Mouse (Mus musculus) retina, postnatal 1 day (tissue): ENCODE results near the gene Adgrf1.
A peak's percentile ranks its signal among the peaks of the same experiment; 100 is the strongest.

Experiments used
- DNase-seq: peaks from one replicate; pipeline ENCODE4 v3.0.0-alpha.2; 2012

The Adgrf1 gene

DNA sequence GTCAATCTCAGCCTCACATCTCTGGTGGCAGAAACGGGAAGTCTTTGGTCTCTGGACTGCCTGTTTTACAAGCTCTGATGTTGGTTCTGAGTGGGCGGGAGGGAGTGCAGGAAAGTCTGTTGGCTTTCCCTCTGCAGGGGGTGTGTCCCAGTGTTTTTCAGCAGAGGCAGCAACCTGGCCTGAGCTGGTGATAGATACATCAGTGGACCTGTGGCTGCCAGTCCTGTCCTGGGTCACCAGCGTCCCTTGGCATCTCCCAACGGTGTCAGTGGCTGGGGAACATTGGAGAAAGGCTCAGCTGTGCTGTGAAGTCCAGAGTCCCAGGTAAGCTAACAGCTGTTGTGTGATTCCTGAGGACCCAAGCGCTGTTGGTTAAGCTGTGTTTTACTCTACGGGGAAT, at the start of gene Adgrf1:
Adgrf1 (plus strand) TSS at position 169 of the 400 bp plus-strand sequence.
- DNase-seq = no peak

DNA sequence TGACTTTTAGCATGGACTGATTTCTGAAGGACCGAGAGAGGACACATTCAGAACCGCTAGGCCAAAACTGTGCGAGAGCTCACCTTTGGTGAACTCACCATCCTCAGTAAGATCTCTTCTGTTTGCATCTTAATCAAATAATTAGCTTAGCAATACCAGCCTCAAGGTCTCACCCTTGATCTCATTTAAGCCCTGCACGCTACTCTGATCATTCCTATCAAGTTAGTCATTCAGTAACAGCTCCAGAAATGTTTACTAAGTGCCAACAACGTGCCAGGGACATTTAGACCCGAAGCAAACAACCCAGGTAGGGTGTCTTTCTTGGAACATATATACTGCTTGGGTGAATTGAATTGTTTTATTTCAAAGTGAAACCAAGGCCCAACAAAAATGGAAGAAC, 44.0 kb upstream of the Adgrf1 start:
- no peak for DNase-seq

DNA sequence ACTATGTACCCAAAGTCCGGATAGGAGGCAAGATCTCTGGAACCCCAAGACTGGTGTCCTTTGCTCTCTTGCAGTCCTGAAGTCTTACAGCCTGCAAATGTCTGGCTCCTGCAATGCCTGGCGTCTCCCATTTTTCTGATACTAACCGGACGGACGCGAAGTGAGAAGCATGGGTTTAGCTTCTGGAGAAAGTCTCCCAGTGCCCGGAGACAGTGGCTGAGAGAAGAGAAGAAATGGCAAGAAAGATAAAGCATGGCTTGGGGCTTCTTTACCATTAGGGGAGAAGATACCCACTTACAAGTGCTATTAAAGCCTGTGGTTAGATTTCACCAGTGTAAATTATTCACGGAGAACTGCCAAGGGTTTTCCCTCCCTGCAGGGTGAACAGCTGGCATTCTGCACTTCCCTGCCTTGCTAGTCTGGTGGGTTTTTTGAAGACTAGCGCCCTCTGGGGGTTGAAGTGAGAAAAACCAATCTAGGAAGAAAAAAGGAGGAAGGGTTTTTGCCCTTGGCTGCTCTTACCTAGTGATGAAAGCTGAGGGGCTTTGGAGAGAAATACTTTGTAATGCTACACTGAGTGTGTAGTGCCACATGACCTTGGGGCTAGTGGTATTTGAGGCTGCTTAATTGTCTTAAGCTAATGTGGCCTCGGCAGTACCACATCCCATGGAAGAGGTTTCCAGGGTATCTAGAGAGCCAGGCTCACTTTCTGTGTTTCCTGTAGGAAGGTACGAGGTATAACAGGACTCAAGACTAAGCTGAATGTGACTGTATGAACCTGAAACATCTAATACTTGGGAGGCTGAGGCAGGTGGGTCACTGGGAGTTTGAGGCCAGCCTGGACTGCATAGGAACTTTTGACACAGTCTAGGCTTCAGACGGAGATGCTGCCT, 40.3 kb upstream of the Adgrf1 start:
- DNase-seq = peak; percentile 92

DNA sequence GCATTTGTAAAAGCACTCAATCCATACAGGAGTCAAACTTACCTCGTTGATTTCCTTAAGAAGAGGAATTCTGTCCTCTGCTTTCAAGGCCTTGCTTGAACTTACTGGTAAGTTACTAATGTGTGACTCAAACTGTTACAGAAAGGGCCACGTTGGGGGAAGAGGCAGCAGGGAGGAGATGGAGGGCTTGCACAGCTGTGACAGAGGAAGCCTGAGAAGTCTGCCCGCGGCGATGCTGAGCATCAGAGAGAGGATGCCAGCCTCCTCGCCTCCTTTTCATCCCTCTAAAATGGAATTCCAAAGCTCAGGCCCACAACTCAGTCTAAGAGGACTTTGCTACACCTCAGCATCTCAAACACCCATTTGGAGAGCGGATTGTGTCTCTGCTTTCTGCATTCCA, 39.3 kb upstream of the Adgrf1 start:
- DNase-seq = no peak

DNA sequence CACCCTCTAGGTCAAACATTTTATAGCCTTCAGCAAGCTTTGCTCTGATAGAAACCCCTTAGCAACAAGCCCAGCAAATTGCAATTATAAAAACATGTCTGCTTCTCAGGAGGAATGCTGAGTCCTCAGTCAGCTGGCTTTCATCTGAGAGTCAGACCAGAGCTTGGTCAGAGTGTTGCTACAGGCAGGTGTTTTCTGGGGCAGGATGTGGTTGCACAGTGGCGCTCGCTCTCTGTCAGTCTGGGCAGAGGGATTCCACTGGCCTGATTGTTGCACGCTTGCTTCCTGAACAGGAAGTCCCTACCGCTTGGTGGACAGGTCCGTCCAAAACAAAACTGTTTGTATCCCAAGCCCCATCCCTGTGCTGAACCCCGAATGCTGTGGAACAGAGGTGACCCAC, 37.4 kb upstream of the Adgrf1 start:
- no peak for DNase-seq

DNA sequence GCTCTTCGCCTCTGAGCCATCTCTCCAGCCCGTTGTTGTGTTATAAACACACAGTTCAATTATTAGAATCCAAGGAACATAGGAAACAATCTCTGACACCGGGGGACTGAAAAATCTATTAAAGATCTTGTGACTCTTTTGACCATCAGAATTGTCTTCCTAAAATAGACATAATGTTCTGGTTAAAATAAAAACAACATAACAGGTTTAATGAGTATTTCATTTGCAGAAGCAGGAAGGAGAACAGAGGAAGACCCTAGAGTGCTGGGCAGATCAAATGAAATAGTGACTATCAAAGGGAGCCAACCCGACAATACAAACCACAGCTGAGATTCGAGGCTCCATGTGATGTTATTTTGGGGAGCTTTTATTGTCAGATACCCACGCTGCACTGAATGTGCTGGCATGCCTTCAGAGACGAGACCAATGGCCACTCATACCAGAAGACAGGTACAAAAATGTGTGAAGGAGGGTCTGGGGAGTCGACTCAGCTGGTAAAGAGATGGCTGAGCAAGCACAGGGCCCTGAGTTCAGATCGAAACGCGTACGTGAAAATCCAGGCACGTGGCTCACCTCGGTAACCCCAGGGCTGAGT, 33.4 kb upstream of the Adgrf1 start:
- DNase-seq = no peak

DNA sequence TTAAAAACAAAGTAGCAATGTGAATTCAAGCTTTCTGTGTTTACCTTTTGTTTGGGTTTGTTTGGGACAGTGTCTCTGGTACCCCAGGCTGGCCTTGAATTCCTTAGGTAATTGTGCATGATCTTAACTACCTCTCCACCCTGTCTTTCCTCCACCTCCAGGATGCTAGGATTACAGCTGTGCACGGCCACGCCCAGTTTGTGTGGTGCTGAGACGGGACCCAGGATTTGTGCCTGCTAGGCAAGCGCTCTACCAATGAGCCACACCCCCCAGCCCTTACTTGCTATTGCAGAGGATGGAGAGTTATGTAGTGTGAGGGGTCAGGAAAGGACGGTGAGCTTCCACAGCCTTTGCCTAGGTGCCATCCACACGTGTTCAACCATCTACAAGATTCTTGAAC, 31.1 kb upstream of the Adgrf1 start:
- no peak for DNase-seq

DNA sequence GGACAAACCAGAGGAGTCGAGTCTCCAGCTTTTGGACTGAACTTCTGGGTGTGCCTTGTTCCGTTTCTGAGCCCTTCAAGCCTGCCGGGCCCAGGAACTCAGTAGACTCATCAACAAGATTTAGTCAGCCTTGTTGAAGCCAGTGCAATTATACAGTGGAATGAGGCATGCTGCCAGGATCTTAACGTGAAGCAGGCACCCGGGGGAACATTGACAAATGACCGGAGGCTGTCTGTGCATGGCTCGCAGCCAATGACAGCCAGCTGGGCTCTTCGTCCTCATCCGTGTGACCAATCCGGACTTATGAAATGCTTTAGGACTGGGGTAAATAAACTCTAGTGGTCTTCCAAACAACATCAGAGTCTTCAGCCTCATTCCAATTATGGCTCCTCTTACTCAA, 29.0 kb upstream of the Adgrf1 start:
- peak; percentile 62 for DNase-seq

DNA sequence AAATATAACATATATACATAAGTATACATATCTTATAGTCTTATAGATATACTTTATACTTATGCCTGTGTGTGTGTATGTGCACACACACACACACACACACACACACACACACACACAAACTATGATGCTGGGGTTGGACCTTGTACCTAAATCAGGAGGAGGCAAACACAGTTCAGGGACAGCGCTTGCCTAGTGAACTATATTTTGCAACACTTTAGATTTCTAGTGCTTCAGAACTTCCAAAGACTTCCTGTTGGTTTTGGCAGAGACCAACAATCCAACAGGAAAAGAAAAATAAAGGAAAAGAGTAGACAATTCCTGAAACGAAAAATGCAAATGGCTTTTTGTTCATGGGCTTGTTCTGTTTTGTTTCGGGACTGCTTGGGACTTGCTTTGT, 27.5 kb upstream of the Adgrf1 start:
- no peak for DNase-seq

DNA sequence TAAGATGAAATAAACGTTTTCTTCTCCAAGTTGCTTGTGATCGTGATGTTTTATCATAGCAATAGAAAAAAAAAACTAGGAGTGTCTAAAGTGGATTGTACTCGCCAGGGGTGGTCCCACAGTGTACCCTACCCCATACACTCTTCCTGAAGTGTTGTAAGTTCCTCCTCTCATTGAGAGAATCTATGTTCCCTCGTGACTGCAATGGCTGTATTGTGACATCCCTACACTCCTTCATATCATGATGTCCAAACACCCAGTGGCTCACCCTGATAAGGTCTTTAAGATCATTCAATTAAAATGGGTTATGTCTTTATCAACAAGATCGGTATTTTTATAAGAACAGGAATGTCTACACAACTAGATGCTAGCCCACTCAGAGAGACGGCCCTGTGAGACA, 24.8 kb upstream of the Adgrf1 start:
- DNase-seq = no peak

DNA sequence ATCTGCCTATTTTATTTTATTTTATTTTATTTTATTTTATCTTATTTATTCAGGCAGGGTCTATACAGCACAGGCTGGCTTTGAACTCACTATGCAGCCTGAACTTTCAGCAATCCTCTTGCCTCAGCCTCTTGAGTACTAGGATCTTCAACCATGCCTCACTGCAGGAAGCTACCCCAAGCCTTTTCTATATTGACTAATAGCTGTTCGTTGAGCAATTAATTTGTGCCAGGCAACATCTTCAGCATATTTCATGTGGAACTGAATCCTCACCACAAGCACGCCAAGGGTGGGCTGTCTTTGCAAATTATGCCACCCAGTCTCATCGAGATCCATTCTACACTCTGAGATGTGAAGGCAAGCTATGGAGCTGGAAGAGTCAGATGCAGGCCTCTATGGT, 22.9 kb upstream of the Adgrf1 start:
- DNase-seq = no peak

DNA sequence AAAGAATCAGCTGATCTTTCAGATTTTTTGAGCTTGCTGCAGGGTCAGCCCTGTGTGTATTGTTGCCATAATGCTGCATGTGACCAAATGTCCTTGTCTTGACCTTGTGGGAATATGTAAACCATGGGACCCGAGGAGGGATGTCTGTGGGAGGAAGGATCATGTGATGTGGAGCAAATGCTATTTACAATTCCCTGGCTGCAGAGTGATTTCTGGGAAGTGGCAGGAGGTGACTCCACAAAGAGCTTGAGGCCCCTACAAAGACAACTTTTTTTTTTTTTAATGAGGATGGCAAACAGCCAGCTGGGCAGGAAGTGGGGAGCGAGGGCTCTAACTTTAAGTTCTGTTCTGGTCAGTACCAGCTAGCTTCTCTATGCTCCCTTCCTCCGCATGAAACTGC, 20.5 kb upstream of the Adgrf1 start:
- peak; percentile 42 for DNase-seq

DNA sequence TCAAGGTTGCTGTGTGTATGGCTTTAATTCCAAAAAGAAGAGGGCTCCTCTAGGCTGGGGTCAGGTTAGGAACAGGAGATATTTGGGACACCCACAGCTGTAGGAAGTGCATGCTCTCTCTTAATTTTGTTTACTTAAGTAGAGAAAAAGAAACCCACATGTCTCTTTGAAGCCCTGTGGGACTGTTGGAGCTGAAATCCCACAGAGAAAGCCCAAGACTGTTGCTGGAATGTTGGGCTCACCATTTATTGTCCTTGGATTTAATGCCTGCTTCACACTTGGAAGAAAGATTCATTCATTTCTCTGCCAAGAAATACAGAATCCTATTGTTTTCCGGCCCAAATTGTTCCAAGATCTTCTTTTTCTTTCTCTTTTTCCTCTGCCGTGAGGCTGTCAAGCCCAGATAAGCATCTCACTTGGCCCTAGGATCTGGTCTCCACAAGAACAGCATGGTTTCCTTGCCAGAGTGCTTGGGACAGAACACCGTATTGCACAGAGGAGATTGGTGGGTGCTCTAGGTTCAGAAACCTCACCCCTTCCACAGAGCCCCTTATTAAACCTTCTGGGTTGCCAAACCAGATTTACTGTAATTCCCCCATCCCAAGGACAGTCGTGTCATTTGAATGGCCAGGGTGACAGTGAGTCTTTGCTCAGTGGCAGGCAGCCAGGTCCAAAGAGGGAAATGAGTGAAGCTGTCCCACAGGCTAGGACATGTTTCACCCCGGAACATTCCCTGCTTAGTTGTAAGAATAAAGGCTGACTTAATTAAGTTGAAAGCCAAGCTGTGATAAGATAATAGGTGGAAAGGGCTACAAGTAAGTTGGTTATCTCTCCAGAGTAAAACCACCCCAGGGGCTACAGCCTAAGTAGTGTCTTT, 18.6 kb upstream of the Adgrf1 start:
- no peak for DNase-seq

DNA sequence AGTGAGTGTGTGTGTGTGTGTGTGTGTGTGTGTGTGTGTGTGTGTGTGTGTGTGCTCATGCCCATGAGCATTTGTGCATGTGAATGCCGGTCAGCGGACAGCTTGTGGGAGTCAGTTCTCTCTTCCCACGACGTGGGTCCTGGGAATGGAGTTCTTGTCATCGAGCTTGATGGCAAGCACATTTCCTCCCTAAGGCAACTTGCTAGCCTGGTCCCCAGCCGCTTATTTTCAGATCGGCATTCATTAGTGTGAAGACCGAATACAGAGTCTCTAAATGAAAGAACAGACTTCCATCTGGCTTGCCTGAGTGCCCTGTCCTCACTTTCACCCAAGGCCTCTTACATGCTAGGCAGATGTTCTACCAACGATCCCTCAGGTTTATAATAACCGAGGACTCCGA, 17.3 kb upstream of the Adgrf1 start:
- peak; percentile 57 for DNase-seq

DNA sequence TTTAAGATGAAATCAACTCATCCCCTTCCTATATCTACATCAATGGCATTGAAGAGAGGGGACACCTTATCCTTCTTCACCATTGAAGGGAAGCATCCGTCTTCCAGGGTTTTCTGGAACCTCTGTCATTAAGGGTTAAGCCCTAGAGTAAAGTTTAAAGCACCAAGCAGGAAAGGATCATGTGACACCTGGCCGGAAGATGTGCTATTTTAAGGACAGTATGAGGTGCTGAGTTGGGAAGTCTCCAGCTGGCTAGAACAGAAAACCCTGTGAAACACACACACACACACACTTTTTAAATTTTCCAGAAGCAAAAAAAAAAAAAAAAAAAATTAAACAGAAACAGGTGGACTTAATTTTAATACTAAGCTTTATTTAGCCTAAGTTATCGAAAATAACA, 15.9 kb upstream of the Adgrf1 start:
- DNase-seq = no peak

DNA sequence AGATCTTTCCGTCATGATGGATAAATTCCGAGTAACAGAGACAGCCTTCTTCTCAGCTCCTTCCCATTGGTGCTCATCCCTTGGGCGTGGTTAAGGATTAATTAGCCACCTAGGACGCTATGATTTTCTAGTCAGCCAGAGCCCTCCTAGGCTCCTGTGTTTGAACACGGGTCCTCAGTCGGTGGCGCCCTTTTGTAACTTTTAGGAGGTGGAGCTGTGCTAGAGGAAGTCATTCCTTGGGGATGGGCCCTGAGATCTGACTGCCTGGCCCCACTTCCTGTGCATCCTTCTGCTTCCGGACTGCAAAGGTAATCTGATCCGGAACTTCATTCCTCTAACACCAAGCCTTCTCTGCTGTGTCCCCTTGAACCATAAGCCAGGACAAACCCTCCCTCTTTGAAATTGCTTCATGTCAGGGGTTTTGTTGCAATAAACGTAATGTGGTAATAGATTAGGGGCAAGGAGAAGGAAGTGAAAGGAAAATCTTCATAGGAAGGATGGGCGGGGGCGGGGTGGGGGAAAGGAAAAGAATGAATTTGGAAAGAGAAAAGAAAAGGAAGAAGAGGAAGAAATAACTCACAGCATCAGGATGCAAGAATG, 13.5 kb upstream of the Adgrf1 start:
- DNase-seq = no peak

DNA sequence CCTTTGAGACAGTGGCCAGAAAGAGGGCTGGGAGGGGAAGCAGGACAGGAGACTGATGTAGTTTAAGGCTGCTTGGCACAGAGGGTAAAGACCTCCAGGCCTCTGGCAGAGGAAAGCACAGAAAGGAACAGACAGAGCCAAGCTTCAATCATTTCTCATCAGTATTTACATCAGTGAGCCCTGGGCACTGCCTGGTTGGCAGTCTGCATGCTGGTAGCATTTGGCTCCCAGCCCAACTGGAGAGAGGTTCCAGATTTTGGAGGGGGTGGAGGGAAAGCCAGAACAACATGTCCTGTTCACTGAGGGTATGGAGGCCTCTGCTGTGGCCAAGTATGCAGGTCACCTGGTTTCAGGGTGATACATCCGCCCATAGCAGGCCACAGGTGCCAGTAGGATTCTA, 12.4 kb upstream of the Adgrf1 start:
- DNase-seq = no peak

DNA sequence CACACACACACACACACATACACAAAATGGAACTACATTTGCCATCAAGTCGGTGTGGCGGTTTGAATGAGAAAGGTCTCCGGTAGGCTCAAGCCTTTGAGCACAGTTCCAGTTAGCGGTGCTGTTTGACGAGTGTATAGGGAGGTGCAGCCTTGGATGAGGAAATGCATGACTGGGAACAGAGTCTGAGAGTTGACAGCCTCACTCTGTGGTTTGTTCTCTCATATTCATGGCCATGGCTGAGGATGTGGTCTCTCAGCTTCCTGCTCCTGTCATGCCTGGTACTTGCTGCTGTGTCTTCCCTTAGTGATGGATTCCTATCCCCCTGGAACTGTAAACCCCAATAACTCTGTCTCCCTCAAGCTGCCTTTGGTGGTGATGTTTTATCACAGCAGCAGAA, 8.2 kb upstream of the Adgrf1 start:
- no peak for DNase-seq

DNA sequence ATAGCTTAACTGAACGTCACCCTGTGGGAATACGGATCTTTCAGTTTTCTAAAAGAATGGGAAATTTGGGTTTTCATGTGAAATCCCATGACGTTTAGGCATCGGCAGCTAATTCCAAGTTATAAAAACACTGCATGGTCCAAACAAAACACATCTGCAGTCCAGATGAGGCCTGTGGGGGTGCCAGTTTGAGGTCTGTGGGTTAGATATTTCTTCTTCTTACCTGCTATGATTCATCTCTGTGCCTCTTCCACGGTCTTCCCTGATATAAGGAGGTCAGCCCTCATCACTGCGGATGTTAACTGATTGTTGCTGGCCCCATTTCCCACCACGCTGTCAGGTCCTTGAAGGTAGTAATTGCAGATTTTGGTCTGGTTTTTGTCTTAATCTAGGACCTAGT, 5.4 kb upstream of the Adgrf1 start:
- no peak for DNase-seq

DNA sequence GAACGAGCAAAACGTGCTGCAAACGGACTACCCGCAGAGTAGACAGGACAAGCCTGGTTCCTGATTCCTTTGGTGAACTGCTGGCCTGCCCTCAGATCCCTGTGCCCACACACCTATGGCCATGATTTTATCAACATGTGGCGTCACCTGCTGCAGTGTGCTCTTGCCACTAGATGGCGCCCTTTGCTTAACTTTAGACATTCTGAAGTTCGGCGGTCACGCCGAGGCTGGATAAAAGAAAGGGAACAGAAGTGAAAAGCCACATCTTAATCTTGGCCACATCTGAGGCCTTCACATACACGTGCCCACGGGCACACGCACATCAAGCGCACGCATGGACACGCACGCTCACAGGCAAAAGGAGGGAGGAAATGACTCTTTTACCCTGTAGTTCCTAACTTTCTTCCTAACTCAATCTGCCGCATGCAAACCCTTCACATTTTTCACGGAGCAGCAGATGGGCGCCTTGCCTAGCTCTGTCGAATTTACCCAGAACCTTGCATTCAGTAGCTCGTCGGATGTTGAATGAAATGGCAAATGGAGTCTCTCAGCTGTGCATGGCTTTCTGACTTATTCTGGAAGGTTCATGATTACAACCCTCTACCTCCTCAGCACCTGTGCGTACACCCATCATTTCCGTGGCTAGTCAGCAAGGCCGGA, 4.8 kb upstream of the Adgrf1 start:
- peak; percentile 90 for DNase-seq

DNA sequence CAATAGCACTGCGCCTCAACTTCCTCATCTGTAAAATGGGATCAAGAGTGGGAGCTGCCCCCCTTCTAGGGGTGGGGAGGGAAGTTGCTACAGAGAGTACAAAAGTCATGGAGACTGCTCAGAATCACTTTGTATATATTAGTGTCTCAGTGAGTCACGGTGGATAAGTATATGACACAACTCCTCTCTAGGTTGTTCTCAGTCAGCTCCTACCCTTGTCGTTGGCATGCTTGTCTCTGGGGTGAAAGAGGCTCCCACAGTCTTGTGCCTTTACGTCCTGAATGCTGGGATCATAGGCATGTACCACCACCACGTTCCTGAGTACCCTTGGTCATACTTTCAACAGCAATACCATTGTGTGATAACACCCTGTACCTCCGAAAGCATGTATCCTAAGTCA, 4.2 kb upstream of the Adgrf1 start:
- no peak for DNase-seq

DNA sequence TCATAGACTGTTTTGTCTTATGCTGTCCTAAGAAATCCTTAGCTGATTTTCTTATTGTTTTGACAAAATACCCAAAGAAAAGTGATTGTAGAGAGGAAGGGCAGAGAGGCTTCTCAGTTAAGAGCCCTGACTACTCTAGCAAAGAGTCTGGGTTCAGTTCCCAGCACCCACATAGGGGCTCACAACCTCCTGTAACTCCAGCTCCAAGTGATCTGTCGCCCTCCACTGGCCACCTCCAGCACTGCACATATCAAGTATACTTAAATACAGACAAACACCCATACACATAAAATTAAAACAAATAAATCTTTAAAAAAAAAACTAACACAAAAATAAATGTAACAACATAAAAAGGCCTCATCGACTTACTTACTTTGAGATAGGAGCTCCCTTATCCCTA, 3.5 kb upstream of the Adgrf1 start:
- DNase-seq = no peak
